Mouse (Mus musculus) forebrain, embryonic 14.5 days (tissue): ENCODE data around the gene Mycl. TPM values are rescaled to one million over a fixed set of nuclear protein-coding genes. Genes with fewer than 3 reads are reported as not detected.

ENCODE experiments used
- ATAC-seq: fragments of 200-750 bp; cut with Nextera tagmentation; 2 replicates; pipeline ENCODE4 v1.8.0; 2017; ENCODE audit warnings: mild to moderate bottlenecking, moderate library complexity
- DNase-seq: peaks from one replicate; pipeline ENCODE4 v3.0.0-alpha.2; 2015; ENCODE audit warnings: low spot score
- H3K27ac ChIP-seq: fragments of 300-500 bp; sonication (generic); 2 replicates; pipeline ENCODE4 v1.5.1; 2014; ENCODE audit warnings: low read depth, mild to moderate bottlenecking, control low read depth, low read length, moderate library complexity
- H3K27me3 ChIP-seq: fragments of 300-500 bp; sonication (generic); replicated peaks from 2 replicates; pipeline ENCODE4 v1.6.1; 2014; ENCODE audit warnings: low read length, control low read depth, mixed read lengths; ENCODE audit not compliant: control insufficient read depth, insufficient read depth
- H3K36me3 ChIP-seq: fragments of 300-500 bp; sonication (generic); 2 replicates; pipeline ENCODE4 v1.6.1; 2014; ENCODE audit warnings: low read length, control low read depth; ENCODE audit not compliant: control insufficient read depth, insufficient read depth
- H3K4me1 ChIP-seq: fragments of 300-500 bp; sonication (generic); 2 replicates; pipeline ENCODE4 v1.6.1; 2014; ENCODE audit warnings: antibody characterized with exemption, low read length, control low read depth; ENCODE audit not compliant: control insufficient read depth, insufficient read depth
- H3K4me2 ChIP-seq: fragments of 300-500 bp; sonication (generic); 2 replicates; pipeline ENCODE4 v1.6.1; 2014; ENCODE audit warnings: mild to moderate bottlenecking, control low read depth, low read length
- H3K4me3 ChIP-seq: fragments of 300-500 bp; sonication (generic); 2 replicates; pipeline ENCODE4 v1.5.1; 2014; ENCODE audit warnings: low read depth, low read length, control low read depth
- H3K9ac ChIP-seq: fragments of 300-500 bp; sonication (generic); 2 replicates; pipeline ENCODE4 v1.6.1; 2014; ENCODE audit warnings: mild to moderate bottlenecking, low read length, control low read depth, moderate library complexity
- H3K9me3 ChIP-seq: fragments of 300-500 bp; sonication (generic); replicated peaks from 2 replicates; pipeline ENCODE4 v1.6.1; 2016; ENCODE audit warnings: low read length, control low read depth, mixed read lengths; ENCODE audit not compliant: control insufficient read depth
- WGBS: fragments of 180-500 bp; shearing (Covaris S2); extraction: QIAGEN DNeasy Blood & Tissue Kit; methylation state at CpG from one replicate; pipeline ENCODE4 v1.1.7; 2014; 5-methylcytosine and 5-hydroxymethylcytosine counted together
- polyA plus RNA-seq: library from polyadenylated mRNA; unstranded; fragments of >200 nt; fragmentation: Nextera tagmentation; extraction: Ambion mirVana; gene quantifications from 2 replicates; pipeline ENCODE4 v1.2.1, GENCODE M21; 2014

Mycl gene
- polyA plus RNA-seq, 1 experiment from 2014 or later, result 70.5 TPM

DNA sequence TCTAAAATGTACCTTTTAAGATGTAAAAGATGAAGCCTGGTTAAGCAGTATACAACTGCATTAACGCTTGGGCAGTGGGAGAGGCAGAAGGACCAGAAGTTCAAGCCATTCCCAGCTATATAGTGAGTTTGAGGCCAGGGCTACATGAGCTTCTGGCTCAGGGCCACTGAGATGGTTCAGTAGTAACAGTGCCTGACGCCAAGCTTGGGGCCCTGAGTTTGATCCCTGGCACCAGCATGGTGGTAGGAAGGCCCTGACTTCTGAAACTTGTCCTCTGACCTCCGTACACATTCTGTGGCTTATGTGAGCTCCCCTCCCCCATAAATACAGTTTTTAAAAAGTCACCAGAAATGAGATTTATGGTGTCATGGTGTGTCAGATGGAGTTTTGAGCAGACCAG, 26.1 kb downstream of the Mycl start:
- peaks cover 13% of the 10 kb centered on the region; the same call in 1 of the 2 replicates for H3K4me1 ChIP-seq
- ATAC-seq, result no peak

DNA sequence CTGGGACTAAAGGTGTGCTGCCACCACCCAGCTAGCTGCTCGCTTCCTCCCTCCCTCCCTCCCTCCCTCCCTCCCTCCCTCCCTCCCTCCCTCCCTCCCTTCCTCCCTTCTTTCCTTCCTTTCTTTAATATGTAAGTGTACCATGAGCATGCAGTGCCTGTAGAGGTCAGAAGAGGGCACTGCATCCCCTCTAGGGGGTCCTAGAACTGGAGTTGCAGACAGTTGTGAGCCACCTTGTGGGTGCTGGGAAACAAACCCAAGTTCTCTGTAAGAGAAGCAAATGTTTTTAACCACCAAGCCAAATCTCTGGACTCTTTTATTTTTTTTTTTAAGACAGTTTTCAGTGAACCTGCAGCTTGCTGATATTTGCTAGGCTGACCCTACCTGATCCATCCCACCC, 27.4 kb downstream of the Mycl start:
- H3K4me1 ChIP-seq, result peaks cover 12% of the 10 kb centered on the region; the same call in 1 of the 2 replicates
- no peaks in the 10 kb centered on the region for H3K27me3 ChIP-seq
- no peak overlapping the region for H3K9ac ChIP-seq
- no peak for DNase-seq
- ATAC-seq, result no peak
- H3K9me3 ChIP-seq, result no peaks in the 10 kb centered on the region
- peaks cover 14% of the 10 kb centered on the region for H3K36me3 ChIP-seq
- no peak overlapping the region for H3K4me3 ChIP-seq
- WGBS, result 92% methylated on average over 1 of the region's 1 CpGs
- no peak overlapping the region for H3K27ac ChIP-seq
- H3K4me2 ChIP-seq, result no peak overlapping the region

More for the DNA sequence above, 26.1 kb downstream of the Mycl start:
- no peak for DNase-seq
- 92% methylated on average over 3 of the region's 3 CpGs for WGBS
- H3K4me3 ChIP-seq, result no peak overlapping the region
- H3K27me3 ChIP-seq, result no peaks in the 10 kb centered on the region
- no peak overlapping the region for H3K4me2 ChIP-seq
- H3K27ac ChIP-seq, result no peak overlapping the region
- peaks cover 4% of the 10 kb centered on the region; the same call in 1 of the 2 replicates for H3K36me3 ChIP-seq
- H3K9me3 ChIP-seq, result no peaks in the 10 kb centered on the region
- no peak overlapping the region for H3K9ac ChIP-seq

DNA sequence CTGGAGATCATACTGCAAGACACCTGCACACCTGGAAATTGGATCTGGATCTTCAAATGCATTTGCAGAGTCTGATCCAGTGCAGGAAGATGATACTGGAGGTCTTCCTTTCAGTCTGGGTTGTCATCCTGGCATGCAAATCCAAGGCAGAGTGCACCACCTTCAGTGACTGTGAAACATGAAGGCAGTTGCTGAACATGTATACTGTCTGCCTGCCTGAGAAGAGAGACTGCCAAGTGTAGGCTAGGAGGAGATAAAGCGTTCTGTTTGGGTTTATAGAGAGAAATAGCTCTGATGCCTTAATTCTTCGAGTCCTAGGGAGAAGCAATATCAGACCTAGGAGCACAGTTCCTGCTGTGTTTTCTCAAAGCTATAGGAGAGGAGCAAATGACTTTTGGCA, 30.0 kb downstream of the Mycl start:
- no peaks in the 10 kb centered on the region for H3K27me3 ChIP-seq
- H3K9ac ChIP-seq, result no peak overlapping the region
- H3K4me3 ChIP-seq, result no peak overlapping the region
- DNase-seq, result no peak
- H3K27ac ChIP-seq, result no peak overlapping the region
- H3K4me1 ChIP-seq, result no peaks in the 10 kb centered on the region
- H3K36me3 ChIP-seq, result peaks cover 23% of the 10 kb centered on the region
- H3K9me3 ChIP-seq, result no peaks in the 10 kb centered on the region
- H3K4me2 ChIP-seq, result no peak overlapping the region
- ATAC-seq, result no peak
- WGBS, result 82% methylated on average over 2 of the region's 2 CpGs

DNA sequence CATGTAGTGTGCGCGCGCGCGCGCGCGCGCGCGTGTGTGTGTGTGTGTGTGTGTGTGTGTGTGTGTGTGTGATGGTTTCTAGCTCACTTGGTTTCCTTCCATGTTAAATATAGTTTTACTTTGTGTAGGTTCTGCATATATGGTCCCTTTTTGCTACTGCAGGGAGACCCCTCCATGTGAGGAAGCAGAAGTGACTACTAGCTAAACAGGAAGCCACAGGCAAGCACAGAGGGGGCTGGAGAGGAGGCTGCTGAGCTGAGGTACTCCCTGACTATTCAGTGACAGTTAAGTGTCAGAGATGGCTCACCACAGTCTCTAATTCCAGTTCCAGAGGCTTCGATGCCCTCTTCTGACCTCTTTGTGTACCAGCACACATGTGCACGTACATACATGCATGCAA, 30.7 kb downstream of the Mycl start:
- no peaks in the 10 kb centered on the region for H3K9me3 ChIP-seq
- peaks cover 29% of the 10 kb centered on the region for H3K36me3 ChIP-seq
- 96% methylated on average over 13 of the region's 13 CpGs for WGBS
- H3K4me3 ChIP-seq, result no peak overlapping the region
- H3K4me1 ChIP-seq, result no peaks in the 10 kb centered on the region
- DNase-seq (no peak), ATAC-seq (no peak)
- H3K9ac ChIP-seq, result no peak overlapping the region
- no peaks in the 10 kb centered on the region for H3K27me3 ChIP-seq
- H3K27ac ChIP-seq, result no peak overlapping the region
- H3K4me2 ChIP-seq, result no peak overlapping the region

GRCm38 (mm10) chr4:123026597-123026996, 31.1 kb downstream of the Mycl start:
- H3K9me3 ChIP-seq, result no peaks in the 10 kb centered on the region
- H3K9ac ChIP-seq, result no peak overlapping the region
- H3K36me3 ChIP-seq, result peaks cover 30% of the 10 kb centered on the region
- DNase-seq (no peak), ATAC-seq (no peak)
- 82% methylated on average over 4 of the region's 4 CpGs for WGBS
- no peaks in the 10 kb centered on the region for H3K4me1 ChIP-seq
- no peak overlapping the region for H3K27ac ChIP-seq
- H3K27me3 ChIP-seq, result no peaks in the 10 kb centered on the region
- no peak overlapping the region for H3K4me3 ChIP-seq
- H3K4me2 ChIP-seq, result no peak overlapping the region

DNA sequence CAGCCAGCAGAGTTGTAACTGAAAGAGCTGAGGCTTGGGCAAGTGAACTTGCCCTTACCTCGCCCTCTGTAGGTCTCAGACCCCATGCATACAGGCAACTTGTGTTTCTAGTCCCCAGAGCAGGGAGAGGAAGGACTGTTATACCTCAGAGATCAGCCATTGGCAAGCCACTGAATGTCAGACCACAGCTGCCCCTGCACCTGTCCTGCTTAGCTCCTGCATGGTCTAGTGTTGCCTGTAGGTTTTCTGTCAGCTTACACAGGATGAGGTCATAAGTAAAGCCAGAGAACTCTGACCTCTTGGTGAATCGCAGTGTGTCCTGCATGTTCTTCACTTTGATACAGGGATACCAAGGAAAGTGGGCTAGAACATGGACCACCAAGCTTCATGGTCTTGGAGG, 39.4 kb downstream of the Mycl start:
- Histone ChIP-seq H3K27me3 (no peaks in the 10 kb centered on the region), H3K9me3 (no peaks in the 10 kb centered on the region), H3K4me2 (no peak overlapping the region), H3K9ac (no peak overlapping the region), H3K4me1 (no peaks in the 10 kb centered on the region), H3K36me3 (peaks cover 31% of the 10 kb centered on the region), H3K4me3 (no peak overlapping the region), H3K27ac (no peak overlapping the region)
- 90% methylated on average over 2 of the region's 2 CpGs for WGBS
- ATAC-seq, result no peak
- DNase-seq, result no peak

DNA sequence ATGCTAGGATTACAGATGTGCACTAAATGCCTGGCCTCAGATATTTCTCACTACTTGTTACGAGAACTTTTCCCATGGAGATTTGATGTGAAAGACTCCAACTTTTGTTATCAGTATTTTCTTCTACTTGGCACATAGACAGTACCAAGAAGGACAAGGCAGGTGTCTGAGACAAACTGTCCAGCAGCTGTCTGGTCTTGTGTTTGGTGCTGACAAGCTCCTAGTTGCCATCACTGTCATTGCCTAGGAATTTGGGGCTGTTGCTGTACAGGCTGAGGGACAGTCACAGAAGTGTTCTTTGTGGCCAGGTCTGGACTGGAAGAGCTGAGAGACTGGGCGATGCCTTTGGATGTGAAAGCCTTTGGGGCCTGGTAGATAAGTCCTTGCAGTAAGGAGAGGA, 40.2 kb downstream of the Mycl start:
- Histone ChIP-seq H3K27ac (no peak overlapping the region), H3K4me2 (no peak overlapping the region), H3K4me1 (no peaks in the 10 kb centered on the region), H3K27me3 (no peaks in the 10 kb centered on the region), H3K9ac (no peak overlapping the region), H3K4me3 (no peak overlapping the region), H3K9me3 (no peaks in the 10 kb centered on the region), H3K36me3 (peaks cover 34% of the 10 kb centered on the region)
- 93% methylated on average over 2 of the region's 2 CpGs for WGBS
- ATAC-seq (no peak), DNase-seq (no peak)

- H3K36me3 ChIP-seq, result peaks cover 31% of the 10 kb centered on the region
Observed at GRCm38 (mm10) chr4:123036710-123037109, 41.3 kb downstream of the Mycl start.

GRCm38 (mm10) chr4:123041131-123041530, 45.7 kb downstream of the Mycl start:
- 95% methylated on average over 6 of the region's 6 CpGs for WGBS

More at GRCm38 (mm10) chr4:123036710-123037109, 41.3 kb downstream of the Mycl start:
- DNase-seq (no peak), ATAC-seq (no peak)
- H3K4me1 ChIP-seq, result no peaks in the 10 kb centered on the region
- no peaks in the 10 kb centered on the region for H3K9me3 ChIP-seq
- no peaks in the 10 kb centered on the region for H3K27me3 ChIP-seq
- H3K9ac ChIP-seq, result no peak overlapping the region
- H3K27ac ChIP-seq, result no peak overlapping the region
- no peak overlapping the region for H3K4me3 ChIP-seq
- H3K4me2 ChIP-seq, result no peak overlapping the region
- 83% methylated on average over 3 of the region's 3 CpGs for WGBS

More at GRCm38 (mm10) chr4:123041131-123041530, 45.7 kb downstream of the Mycl start:
- Histone ChIP-seq H3K27me3 (no peaks in the 10 kb centered on the region), H3K4me3 (no peak overlapping the region), H3K27ac (no peak overlapping the region), H3K4me2 (no peak overlapping the region), H3K4me1 (no peaks in the 10 kb centered on the region), H3K9ac (no peak overlapping the region), H3K9me3 (no peaks in the 10 kb centered on the region), H3K36me3 (peaks cover 51% of the 10 kb centered on the region)
- DNase-seq, result no peak
- no peak for ATAC-seq
